Mouse (Mus musculus) urinary bladder, postnatal 4 days (tissue): ENCODE results near the gene Tab1.

ENCODE experiments used
- DNase-seq, 2 experiments: peaks; one replicate each; pipeline ENCODE4 v3.0.0; 2021 to 2022; ENCODE audit warnings: low spot score in 2 of 2

The Tab1 gene

DNA sequence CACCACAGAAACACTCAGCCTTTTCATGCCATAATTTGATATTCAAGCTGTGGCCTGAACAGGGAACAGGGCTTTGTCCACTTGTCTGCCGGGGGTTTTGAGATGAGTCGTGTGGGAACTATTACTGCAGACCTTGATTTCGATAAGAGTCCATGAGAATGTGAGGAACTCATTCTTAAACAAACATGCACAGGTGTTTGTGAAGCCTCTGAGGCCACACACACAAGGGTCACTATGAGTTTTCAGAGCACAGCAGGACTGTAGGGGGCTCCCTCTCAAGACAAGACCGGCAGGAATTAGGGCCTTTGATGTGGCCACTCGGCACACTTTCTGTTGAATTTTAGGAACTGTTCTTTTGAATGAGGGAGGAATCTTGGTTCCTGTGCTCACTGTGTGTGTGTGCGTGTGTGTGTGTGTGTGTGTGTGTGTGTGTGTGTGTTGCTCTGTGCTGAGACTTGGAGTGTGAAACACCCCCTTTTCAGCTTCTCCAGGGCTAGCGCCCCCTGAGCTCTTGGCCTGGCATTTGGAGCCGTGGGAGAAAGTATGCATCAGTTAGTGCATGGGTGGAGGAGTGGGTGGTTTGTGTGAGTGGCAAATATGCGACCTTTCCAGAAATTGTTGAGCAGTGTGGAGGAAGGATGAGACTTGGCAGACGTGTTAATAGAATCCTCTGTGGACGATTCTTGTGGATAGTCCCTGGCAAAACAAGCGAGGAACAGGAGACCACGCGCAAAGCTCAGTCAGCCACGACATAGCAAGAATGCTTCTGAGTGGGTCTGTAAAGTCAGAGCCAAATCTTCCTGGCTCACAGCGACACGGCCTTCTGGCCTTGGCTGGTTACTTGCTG is 5.2 kb downstream of the Tab1 start:
- no peak for DNase-seq

- DNase-seq = no peak
Observed at GRCm38 (mm10) chr15:80140302-80140701, 7.4 kb downstream of the Tab1 start.

DNA sequence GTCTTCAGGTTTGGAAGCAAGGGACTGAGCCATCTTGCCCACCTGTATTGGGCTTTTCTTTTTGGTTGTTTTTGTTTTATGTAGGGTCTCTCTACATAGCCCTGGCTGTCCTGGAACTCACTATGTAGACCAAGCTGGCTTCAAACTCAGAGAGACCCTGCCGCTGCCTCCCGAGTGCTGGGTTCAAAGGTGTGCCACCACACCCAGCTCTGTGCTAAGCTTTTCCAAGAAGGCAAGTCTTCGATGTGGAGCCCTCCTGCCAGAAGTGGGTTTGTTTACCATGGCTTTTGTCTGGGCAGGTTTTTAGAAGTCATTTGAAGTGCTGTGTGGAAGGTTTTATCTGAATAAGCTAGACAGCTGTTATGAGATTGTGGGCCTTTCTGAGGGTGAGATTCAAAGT is 8.0 kb downstream of the Tab1 start:
- no peak for DNase-seq

- no peak for DNase-seq
Observed at GRCm38 (mm10) chr15:80142130-80142529, 9.2 kb downstream of the Tab1 start.

DNA sequence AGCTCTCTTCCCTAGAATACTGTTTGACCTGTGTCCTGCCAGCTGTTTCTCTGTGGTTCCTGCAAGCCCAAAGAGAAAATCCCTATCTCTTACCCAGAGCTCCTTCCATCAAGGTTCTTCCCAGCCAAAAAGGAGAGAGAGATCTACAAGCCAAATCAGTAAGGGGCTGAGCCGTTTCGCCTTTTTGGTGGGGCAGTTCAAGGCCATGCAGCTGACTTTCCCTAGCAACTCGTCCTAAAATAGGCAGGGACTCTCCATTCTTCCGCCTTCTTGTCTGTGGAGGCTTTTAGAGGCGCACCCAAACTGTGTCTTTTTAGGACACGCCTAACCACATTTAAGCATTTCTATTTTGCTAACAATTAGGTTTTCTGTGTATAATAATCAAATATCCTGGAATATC is 10.8 kb downstream of the Tab1 start:
- no peak for DNase-seq

DNA sequence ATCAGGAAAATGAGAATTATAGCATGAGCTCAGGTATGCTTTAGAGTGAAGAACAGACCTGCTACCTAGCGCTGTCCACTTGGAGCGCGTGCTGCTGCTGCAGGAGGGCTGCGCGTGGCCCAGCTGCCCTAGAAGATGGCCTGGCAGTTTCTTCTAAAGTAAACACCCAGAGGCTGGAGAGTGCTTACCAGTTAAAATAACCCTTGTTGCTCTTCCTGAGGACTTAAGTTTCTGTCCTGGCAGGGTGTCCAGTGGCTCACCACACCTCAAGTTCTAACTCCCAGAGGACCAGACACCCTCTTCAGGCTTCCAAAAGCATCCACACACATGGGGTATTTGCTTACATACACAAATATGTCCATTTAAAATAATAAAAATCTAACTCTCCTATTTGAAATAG is 12.5 kb downstream of the Tab1 start:
- no peak for DNase-seq

- no peak for DNase-seq
Observed at GRCm38 (mm10) chr15:80146153-80146552, 13.2 kb downstream of the Tab1 start.

- DNase-seq = no peak
Observed at GRCm38 (mm10) chr15:80147090-80147489, 14.2 kb downstream of the Tab1 start.

DNA sequence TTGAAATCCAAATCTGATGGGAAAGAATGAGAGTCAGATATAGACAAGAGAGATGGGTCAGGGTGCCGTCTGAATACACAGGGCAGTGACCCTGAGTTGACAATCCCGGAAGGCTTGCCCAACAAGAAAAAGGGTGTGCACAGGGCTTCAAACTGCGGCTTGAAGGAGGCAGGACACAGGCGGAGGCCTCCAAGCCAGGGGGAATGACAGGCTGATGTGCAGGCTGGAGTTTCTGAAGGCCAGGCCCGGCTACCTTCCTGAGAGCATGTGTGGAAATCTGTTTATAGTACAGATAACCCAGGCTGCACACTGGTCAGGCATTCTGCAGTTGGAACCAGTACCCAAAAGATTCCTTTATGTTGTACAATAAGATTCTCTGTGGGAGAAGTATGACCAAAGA is 14.6 kb downstream of the Tab1 start:
- no peak for DNase-seq

DNA sequence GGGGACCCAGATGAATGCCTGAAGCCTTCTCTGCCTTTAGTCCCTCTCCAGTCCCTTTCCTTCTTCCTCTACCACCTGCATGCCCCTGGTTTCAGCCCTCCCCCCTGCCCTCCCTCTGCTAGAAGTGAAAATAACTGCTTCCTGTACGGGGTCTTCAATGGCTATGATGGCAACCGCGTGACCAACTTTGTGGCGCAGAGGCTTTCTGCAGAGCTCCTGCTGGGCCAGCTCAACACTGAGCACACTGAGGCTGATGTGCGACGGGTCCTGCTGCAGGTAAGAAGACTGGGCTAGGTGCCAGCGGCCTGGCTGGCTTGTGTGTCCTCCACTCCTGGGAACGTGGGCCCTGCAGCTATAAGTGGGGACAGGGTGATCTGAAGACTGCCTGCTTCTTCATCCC is 15.6 kb downstream of the Tab1 start:
- no peak for DNase-seq

- no peak for DNase-seq
Observed at GRCm38 (mm10) chr15:80149517-80149916, 16.6 kb downstream of the Tab1 start.

- no peak for DNase-seq
Observed at GRCm38 (mm10) chr15:80152663-80153062, 19.7 kb downstream of the Tab1 start.

DNA sequence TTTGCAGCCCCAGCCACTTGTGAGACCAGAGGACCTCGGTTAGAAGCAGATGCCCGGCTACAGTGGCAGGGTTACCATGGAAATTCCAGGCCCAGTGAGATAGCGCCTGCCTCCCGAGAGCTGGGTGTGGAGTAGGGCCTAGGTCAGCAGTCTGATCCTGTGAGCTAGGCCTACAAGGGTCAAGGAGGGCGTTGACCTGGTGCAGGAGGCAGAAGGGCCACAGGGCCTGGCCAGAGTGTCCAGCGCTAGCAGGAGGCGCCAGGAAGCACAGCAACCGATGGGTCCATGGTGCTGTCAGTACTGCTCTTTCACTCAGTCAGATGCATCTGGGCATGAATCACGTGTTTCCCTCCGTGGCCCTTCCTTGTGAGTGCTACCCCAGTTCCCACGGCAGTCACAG is 20.8 kb downstream of the Tab1 start:
- DNase-seq = no peak

DNA sequence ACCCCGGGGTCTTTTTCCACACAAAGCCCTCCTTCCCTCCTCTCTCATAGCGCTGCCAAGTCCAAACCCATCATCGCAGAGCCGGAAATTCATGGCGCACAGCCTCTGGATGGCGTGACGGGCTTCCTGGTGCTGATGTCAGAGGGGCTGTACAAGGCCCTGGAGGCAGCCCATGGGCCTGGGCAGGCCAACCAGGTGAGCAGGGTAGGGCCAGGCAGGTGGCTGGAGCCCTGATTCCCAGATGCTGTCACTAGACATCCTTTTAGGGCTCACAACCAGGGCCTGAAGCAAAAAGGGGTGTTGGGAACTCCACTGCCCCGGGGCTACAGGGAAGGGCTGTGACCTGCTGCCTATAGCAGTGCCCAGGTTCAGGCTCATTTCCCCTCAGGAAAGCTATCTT is 22.8 kb downstream of the Tab1 start:
- no peak for DNase-seq

- no peak for DNase-seq
Observed at GRCm38 (mm10) chr15:80157197-80157943, 24.4 kb downstream of the Tab1 start.

- no peak for DNase-seq
Observed at GRCm38 (mm10) chr15:80158001-80158706, 25.2 kb downstream of the Tab1 start.

GRCm38 (mm10) chr15:80158707-80159090 is 25.8 kb downstream of the Tab1 start:
- no peak for DNase-seq

- peak in 1 of 2 experiments; percentile 55 for DNase-seq
Observed at GRCm38 (mm10) chr15:80159286-80159901, 26.5 kb downstream of the Tab1 start.

DNA sequence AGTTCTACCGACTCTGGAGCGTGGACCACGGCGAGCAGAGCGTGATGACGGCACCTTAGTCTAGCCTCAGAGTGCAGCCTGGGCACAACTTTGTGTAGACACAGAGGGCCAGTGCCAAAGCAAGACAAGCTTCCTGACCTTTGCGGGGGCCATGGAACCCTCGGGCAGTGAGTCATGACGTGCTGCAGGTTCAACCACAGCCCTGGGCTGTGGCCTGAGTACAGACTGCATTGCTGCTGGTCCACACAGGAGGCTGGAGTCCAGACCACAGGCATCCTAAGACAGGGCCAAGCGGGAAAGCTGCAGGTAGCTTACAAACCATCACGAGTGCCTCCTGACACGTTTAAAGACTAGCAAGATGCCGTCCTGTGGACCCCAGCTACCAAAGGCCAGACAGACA is 27.3 kb downstream of the Tab1 start:
- no peak for DNase-seq

DNA sequence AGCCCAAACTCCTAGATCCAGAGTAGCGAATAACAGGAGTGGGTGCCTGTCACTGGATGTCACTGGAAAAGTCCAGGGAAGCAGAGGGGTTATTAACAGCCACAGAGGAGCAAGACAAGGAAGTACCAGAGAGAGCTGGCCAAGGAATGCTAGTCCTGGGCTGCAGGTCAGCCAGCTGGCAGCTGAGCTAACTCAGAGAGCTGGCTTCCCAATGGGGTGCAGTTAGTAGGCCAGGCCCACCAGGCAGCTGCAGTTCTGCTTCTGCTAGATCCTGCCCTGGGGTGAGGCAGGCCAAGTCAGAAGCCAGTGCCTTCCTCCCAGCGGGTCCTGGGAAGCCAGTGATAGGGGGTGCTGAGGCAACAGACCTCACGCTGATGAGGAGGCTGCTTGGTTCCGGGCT is 27.8 kb downstream of the Tab1 start:
- no peak for DNase-seq

DNA sequence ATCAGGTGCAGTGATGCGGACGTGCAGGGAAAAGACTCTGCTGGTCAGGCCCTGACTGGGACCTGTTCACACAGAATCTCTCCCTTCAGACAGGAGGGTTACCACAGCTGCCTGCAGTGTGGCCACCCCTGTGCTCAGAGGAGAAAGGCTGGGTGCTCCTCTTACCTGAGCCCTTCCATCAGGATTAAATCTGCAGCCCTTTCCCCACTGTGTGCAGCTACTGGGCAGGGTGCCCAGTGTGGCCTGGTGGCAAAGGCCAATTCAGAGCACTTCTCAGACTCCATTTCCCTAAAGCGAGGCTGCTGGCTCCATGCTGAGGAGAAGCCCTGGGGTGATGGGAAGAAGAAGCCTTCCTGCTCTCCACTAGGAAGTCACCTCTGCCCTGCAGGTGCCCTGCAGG is 28.3 kb downstream of the Tab1 start:
- no peak for DNase-seq

DNA sequence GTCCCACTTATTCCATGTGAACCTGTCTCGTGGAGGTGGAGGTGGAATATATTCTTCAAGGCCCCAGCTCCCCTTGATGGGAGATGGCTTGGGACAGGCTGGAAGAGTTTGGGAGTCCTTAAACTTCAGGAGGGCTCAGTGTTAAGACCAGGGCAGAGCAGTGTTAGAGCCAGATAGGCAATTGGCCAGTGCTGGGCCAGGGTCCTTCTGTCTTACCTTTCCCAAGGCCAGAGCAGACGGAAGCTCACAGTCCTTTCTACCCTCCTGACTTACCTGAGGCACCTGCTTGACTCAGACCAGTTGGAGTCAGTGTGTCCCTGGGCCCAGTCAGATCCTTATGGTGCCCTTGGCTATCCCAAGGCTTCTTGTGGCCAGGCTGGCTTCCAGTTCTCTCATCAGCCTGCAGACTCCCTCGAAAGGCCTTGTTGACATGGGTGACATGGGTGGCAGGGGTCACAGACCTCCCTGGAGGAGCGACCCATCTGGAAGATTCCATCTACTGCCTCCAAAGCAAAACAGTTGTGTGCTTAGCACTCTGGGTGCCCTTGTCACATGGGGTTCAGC is 29.6 kb downstream of the Tab1 start:
- DNase-seq = no peak
